9 mouse cellular contexts compared by ENCODE assay signal in the genomic region with DNA sequence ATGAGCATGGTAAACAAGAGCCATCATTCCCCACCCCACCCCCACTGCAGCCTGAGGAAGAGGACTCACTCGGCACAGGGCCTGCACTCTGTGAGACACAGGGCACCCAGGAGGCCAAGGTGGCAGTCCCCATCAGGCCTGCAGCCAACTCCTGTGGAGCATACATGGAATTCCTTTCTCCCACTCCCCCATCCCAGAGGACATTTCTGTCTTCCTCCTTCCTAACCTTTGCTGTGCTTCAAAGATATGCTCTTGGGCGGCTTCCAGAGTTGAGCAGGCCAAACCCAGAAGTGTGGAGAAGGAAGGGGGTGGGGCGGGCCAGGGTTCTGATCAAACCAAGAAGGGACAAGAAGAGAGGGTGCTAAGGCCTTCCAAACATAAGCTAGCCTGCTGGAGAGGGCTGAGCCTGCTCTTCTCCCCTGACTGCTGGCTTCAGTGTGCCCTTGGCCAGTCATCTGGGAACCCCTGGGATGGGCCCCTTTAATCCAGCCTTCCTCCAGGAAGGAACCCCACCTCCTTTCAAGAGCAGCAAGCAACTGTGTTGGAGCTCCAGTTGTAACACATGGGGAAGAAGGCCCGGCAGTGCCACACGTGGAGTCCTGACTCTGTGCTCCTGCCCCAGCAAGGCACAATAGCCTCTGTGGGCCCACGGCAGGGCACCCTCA. TPM values are rescaled to one million over a fixed set of nuclear protein-coding genes. Genes with fewer than 3 reads are reported as not detected.
DNase-seq lines count a peak whose midpoint lies in the region; ATAC-seq and TF ChIP-seq lines count a peak whose summit lies in the region.
"Had no signal": no experiment of that assay in that cellular context is flagged by ENCODE, and none has a peak within 500 bp of the region (broad histone marks: within the 10 kb centered on the region; RNA-seq: fewer than 3 reads in every experiment).

No protein-coding gene starts in this region.

- 0 out of 2 replicates have a peak overlapping the region, but pooled peaks have one; percentile 15 for H3K9ac ChIP-seq in embryonic facial prominence, embryonic 14.5 days (ENCODE audit: low read depth, low read length)
- H3K9ac ChIP-seq in hindbrain, embryonic 12.5 days = peak overlapping the region; percentile 2; the same call in 1 of the 2 replicates
- H3K9ac ChIP-seq in limb, embryonic 14.5 days (ENCODE audit: low read depth, low read length, severe bottlenecking) = peak overlapping the region; percentile 2; the same call in 1 of the 2 replicates
- H3K9ac ChIP-seq in neural tube, embryonic 12.5 days = peak overlapping the region; percentile 40; the same call in 1 of the 2 replicates

- peak overlapping the region; percentile 79 for H3K27ac ChIP-seq in embryonic facial prominence, embryonic 14.5 days (replicated peaks; ENCODE audit: low read depth, low read length)
- peak overlapping the region; percentile 71 for H3K27ac ChIP-seq in hindbrain, embryonic 12.5 days
- peak overlapping the region; percentile 76 for H3K27ac ChIP-seq in limb, embryonic 14.5 days (replicated peaks; ENCODE audit: low read depth, low read length)
- H3K27ac ChIP-seq in neural tube, embryonic 12.5 days = no peak overlapping the region

- ATAC-seq in embryonic facial prominence, embryonic 14.5 days (ENCODE audit: low read depth) = peak; percentile 42
- no peak for ATAC-seq in hindbrain, embryonic 12.5 days (ENCODE audit: low FRiP score)
- peak; percentile 36 for ATAC-seq in limb, embryonic 14.5 days (ENCODE audit: low FRiP score, low read depth)
- no peak for ATAC-seq in neural tube, embryonic 12.5 days (ENCODE audit: low FRiP score, low read depth)
- no peak for ATAC-seq in CD4-positive, CD25-positive, alpha-beta regulatory T cell, adult 4 months

- peak; percentile 41 for DNase-seq in embryo, embryonic 9.5 days (ENCODE audit: extremely low spot score)
- DNase-seq in embryo, embryonic 10 days (ENCODE audit: low spot score) = no peak
- peak; percentile 78 for DNase-seq in embryonic facial prominence, embryonic 14.5 days (ENCODE audit: low spot score)
- peak; percentile 55 for DNase-seq in limb, embryonic 14.5 days (ENCODE audit: low spot score)
- no peak for DNase-seq in layer of hippocampus, postnatal 25 days (ENCODE audit: extremely low spot score in 1 of 2, low spot score in 1 of 2)

- no peaks in the 10 kb centered on the region for H3K9me3 ChIP-seq in embryonic facial prominence, embryonic 14.5 days (ENCODE audit: control insufficient read depth, low read length)
- H3K9me3 ChIP-seq in hindbrain, embryonic 12.5 days (replicated peaks) = no peaks in the 10 kb centered on the region
- H3K9me3 ChIP-seq in limb, embryonic 14.5 days (ENCODE audit: control insufficient read depth, low read length) = no peaks in the 10 kb centered on the region
- no peaks in the 10 kb centered on the region for H3K9me3 ChIP-seq in neural tube, embryonic 12.5 days

- H3K4me1 ChIP-seq in embryonic facial prominence, embryonic 14.5 days (ENCODE audit: control insufficient read depth, insufficient read depth, low read length) = peaks cover 64% of the 10 kb centered on the region
- H3K4me1 ChIP-seq in hindbrain, embryonic 12.5 days = peaks cover 87% of the 10 kb centered on the region
- H3K4me1 ChIP-seq in limb, embryonic 14.5 days (ENCODE audit: control insufficient read depth, insufficient read depth, low read length) = peaks cover 56% of the 10 kb centered on the region
- H3K4me1 ChIP-seq in neural tube, embryonic 12.5 days = peaks cover 86% of the 10 kb centered on the region

- WGBS in embryonic facial prominence, embryonic 14.5 days = 18% methylated on average over 6 of the region's 6 CpGs
- WGBS in hindbrain, embryonic 12.5 days = 32% methylated on average over 6 of the region's 6 CpGs
- WGBS in limb, embryonic 14.5 days = 20% methylated on average over 6 of the region's 6 CpGs
- WGBS in neural tube, embryonic 12.5 days = 29% methylated on average over 6 of the region's 6 CpGs

- H3K4me3 ChIP-seq in embryonic facial prominence, embryonic 14.5 days (ENCODE audit: low read depth, low read length) = peak overlapping the region; percentile 3; the same call in 1 of the 2 replicates
- H3K4me3 ChIP-seq in hindbrain, embryonic 12.5 days = peak overlapping the region; percentile 7; the same call in 1 of the 2 replicates
- H3K4me3 ChIP-seq in limb, embryonic 14.5 days (replicated peaks; ENCODE audit: low read length) = peak overlapping the region; percentile 4; the same call in 1 of the 2 replicates
- no peak overlapping the region for H3K4me3 ChIP-seq in neural tube, embryonic 12.5 days

- TF ChIP-seq POLR2A in limb, embryonic 14.5 days (IDR thresholded peaks at IDR 0.05; ENCODE audit: borderline replicate concordance, extremely low read depth, insufficient read depth, insufficient read length) = no peak

- H3K36me3 ChIP-seq in embryonic facial prominence, embryonic 14.5 days (ENCODE audit: control insufficient read depth, insufficient read depth, low read length) = peaks cover 27% of the 10 kb centered on the region
- H3K36me3 ChIP-seq in hindbrain, embryonic 12.5 days = peaks cover 42% of the 10 kb centered on the region
- peaks cover 21% of the 10 kb centered on the region for H3K36me3 ChIP-seq in limb, embryonic 14.5 days (ENCODE audit: control insufficient read depth, insufficient read depth, low read length)
- peaks cover 31% of the 10 kb centered on the region for H3K36me3 ChIP-seq in neural tube, embryonic 12.5 days

- peak overlapping the region; percentile 39 for H3K4me2 ChIP-seq in embryonic facial prominence, embryonic 14.5 days (ENCODE audit: low read depth, low read length)
- peak overlapping the region; percentile 1 for H3K4me2 ChIP-seq in hindbrain, embryonic 12.5 days (replicated peaks)
- H3K4me2 ChIP-seq in limb, embryonic 14.5 days (replicated peaks; ENCODE audit: low read depth, low read length, severe bottlenecking) = peak overlapping the region; percentile 36
- H3K4me2 ChIP-seq in neural tube, embryonic 12.5 days (replicated peaks) = peak overlapping the region; percentile 35

- H3K27me3 ChIP-seq in embryonic facial prominence, embryonic 14.5 days (replicated peaks; ENCODE audit: control insufficient read depth, insufficient read depth, low read length) = no peaks in the 10 kb centered on the region
- H3K27me3 ChIP-seq in hindbrain, embryonic 12.5 days = no peaks in the 10 kb centered on the region
- no peaks in the 10 kb centered on the region for H3K27me3 ChIP-seq in limb, embryonic 14.5 days (ENCODE audit: control insufficient read depth, insufficient read depth, low read length)
- H3K27me3 ChIP-seq in neural tube, embryonic 12.5 days (replicated peaks) = no peaks in the 10 kb centered on the region
- H3K27me3 ChIP-seq: CH12.LX had no signal

RNA-seq across cellular contexts. Expression of a gene that starts 55.8 kb away (rescaled TPM):
- not detected in 2 replicates for polyA plus RNA-seq in embryonic facial prominence, embryonic 14.5 days (2014; fragmentation: Nextera tagmentation; extraction: Ambion mirVana)
- not detected in 2 replicates for polyA plus RNA-seq in hindbrain, embryonic 12.5 days (2016; fragmentation: Nextera tagmentation; extraction: Ambion mirVana)
- not detected in 2 replicates for polyA plus RNA-seq in limb, embryonic 14.5 days (2012; rRNA removed)
- not detected in 2 replicates for polyA plus RNA-seq in limb, embryonic 14.5 days (2014; fragmentation: Nextera tagmentation; extraction: Ambion mirVana)
- not detected in 2 replicates for polyA plus RNA-seq in neural tube, embryonic 12.5 days (2016; fragmentation: Nextera tagmentation; extraction: Ambion mirVana)
- total RNA-seq in layer of hippocampus, postnatal 25 days (2021) = not detected
- polyA plus RNA-seq in CD4-positive, CD25-positive, alpha-beta regulatory T cell, adult 4 months (2017; shearing (Covaris generic)) = not detected
- total RNA-seq: CH12.LX had no signal

Comparison
In these comparisons a context has a peak if more than half of its experiments do, and no peak if none do; other contexts are left out.
1. DNase-seq: peak in embryo, embryonic 9.5 days (single experiment), embryonic facial prominence, embryonic 14.5 days (single experiment) and limb, embryonic 14.5 days (single experiment); none in embryo, embryonic 10 days (single experiment) and layer of hippocampus, postnatal 25 days (0 of 2).
2. ATAC-seq: peak in embryonic facial prominence, embryonic 14.5 days (single experiment) and limb, embryonic 14.5 days (single experiment); none in hindbrain, embryonic 12.5 days (single experiment), neural tube, embryonic 12.5 days (single experiment) and CD4-positive, CD25-positive, alpha-beta regulatory T cell, adult 4 months (single experiment).
3. Peak in every context shown above with its lines, with median percentiles within 50 percentile points of each other: H3K4me2 ChIP-seq and H3K9ac ChIP-seq.